Mouse (Mus musculus) liver, embryonic 15.5 days (tissue): ENCODE results near the gene Arap1. TPM values are rescaled to one million over a fixed set of nuclear protein-coding genes. Genes with fewer than 3 reads are reported as not detected.

Experiments used
- ATAC-seq: fragments of 200-750 bp; cut with Nextera tagmentation; 2 replicates; pipeline ENCODE4 v1.8.0; 2017; ENCODE audit warnings: moderate number of reproducible peaks, mild to moderate bottlenecking, moderate library complexity; ENCODE audit not compliant: insufficient read depth
- H3K27ac ChIP-seq: fragments of 300-500 bp; sonication (generic); replicated peaks from 2 replicates; pipeline ENCODE4 v1.5.1; 2015; ENCODE audit warnings: mild to moderate bottlenecking, inconsistent platforms
- H3K27me3 ChIP-seq: fragments of 300-500 bp; sonication (generic); 2 replicates; pipeline ENCODE4 v1.6.1; 2015; ENCODE audit warnings: mild to moderate bottlenecking, inconsistent platforms
- H3K36me3 ChIP-seq: fragments of 300-500 bp; sonication (generic); replicated peaks from 2 replicates; pipeline ENCODE4 v1.6.1; 2015; ENCODE audit warnings: moderate library complexity, mild to moderate bottlenecking, inconsistent platforms
- H3K4me1 ChIP-seq: fragments of 300-500 bp; sonication (generic); replicated peaks from 2 replicates; pipeline ENCODE4 v1.6.1; 2015; ENCODE audit warnings: inconsistent platforms
- H3K4me2 ChIP-seq: fragments of 300-500 bp; sonication (generic); 2 replicates; pipeline ENCODE4 v1.6.1; 2015; ENCODE audit warnings: moderate library complexity, mild to moderate bottlenecking, inconsistent platforms
- H3K4me3 ChIP-seq: fragments of 300-500 bp; sonication (generic); replicated peaks from 2 replicates; pipeline ENCODE4 v1.5.1; 2015; ENCODE audit warnings: mild to moderate bottlenecking, inconsistent platforms
- H3K9ac ChIP-seq: fragments of 300-500 bp; sonication (generic); 2 replicates; pipeline ENCODE4 v1.6.1; 2015; ENCODE audit warnings: moderate library complexity, mild to moderate bottlenecking, inconsistent platforms
- H3K9me3 ChIP-seq: fragments of 300-500 bp; sonication (generic); replicated peaks from 2 replicates; pipeline ENCODE4 v1.6.1; 2016; ENCODE audit warnings: inconsistent platforms
- WGBS: fragments of 180-500 bp; shearing (Covaris S2); methylation state at CpG from one replicate; pipeline ENCODE4 v1.1.7; 2015; ENCODE audit warnings: mixed read lengths; ENCODE audit not compliant: insufficient replicate concordance; 5-methylcytosine and 5-hydroxymethylcytosine counted together
- polyA plus RNA-seq: library from polyadenylated mRNA; unstranded; fragments of >200 nt; fragmentation: Nextera tagmentation; extraction: Ambion mirVana; gene quantifications from 2 replicates; pipeline ENCODE4 v1.2.1, GENCODE M21; 2015

Gene Arap1
- polyA plus RNA-seq, 1 experiment from 2014 or later = 14.5 TPM

DNA sequence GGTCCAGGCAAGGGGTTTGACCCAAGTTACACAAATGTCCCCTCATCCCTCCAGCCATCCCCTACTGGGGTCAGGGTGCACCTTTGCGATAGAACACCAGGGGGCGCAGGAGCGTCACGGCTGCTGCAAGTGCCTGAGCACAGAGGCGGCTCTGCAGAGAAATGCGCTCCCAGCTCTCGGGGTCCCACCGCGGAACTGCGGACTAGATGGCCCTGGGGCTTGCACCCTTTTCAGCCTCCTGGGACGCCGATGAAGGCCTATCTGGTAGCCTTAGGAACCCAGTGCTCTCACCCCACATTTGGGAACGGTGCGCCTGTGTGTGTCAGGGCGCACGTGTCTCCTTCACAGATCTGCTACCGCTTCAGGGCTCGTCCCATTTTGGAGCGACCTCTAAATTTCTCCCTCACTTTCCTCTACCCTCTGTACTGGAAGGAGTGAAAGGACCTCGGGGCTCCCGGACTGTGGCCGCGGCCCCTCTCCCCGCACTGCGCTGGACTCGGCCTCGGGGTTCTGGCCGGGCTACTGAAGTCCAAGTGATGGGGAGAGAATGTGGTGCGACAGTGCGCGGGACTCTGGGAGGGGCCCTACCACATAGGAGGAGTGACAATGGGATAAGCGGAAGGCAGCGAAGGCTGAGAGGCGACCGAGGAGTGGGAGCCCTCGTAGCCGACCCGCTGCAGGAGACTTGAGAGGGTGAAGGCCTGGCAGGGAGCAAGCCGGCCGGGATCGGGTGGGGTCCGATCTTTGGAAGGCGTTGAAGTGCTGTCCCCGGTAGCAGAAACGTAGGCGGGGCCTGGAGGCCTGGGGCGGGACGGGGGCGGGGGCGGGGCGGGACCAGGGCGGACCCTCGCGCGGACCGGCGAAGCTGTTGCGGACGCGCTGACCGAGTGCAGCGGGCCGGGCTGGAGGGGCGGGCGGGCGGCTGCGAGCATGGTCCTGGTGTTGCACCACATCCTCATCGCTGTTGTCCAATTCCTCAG, 102.8 kb downstream of the Arap1 start:
- WGBS = under 1% methylated on average over 67 of the region's 68 CpGs
- peaks cover 52% of the 10 kb centered on the region for H3K27me3 ChIP-seq

DNA sequence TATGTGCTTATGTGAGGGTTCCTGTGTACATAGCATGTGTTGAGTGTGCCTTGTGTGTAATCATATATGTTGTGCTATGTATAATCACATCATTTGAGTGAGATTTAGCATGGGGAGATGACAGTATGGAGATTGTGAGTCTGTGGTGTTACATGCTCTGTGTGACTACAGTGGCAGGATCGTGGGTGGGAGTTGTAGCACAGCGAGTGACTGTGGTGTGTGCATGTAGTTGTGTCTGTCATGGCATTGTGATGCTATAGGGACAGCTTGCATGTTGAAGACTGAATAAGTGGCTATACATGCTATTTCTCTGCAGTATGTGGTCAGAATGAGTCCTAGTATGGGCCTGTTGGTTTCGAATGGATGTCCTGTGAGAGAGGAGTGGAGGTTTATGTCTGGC, 104.8 kb downstream of the Arap1 start:
- Histone ChIP-seq H3K27ac (no peak overlapping the region), H3K27me3 (peaks cover 59% of the 10 kb centered on the region), H3K4me3 (peak overlapping the region; percentile 54), H3K36me3 (no peaks in the 10 kb centered on the region), H3K9me3 (no peaks in the 10 kb centered on the region), H3K4me1 (peaks cover 10% of the 10 kb centered on the region), H3K4me2 (peak overlapping the region; percentile 77), H3K9ac (no peak overlapping the region)
- WGBS = 64% methylated on average over 3 of the region's 3 CpGs
- ATAC-seq = no peak

More for the DNA sequence above, 102.8 kb downstream of the Arap1 start:
- peak overlapping the region; percentile 77 for H3K4me2 ChIP-seq
- H3K27ac ChIP-seq = no peak overlapping the region
- H3K4me3 ChIP-seq = peak overlapping the region; percentile 54
- H3K36me3 ChIP-seq = no peaks in the 10 kb centered on the region
- no peak overlapping the region for H3K9ac ChIP-seq
- H3K4me1 ChIP-seq = peaks cover 10% of the 10 kb centered on the region
- H3K9me3 ChIP-seq = no peaks in the 10 kb centered on the region
- peak; percentile 59 for ATAC-seq

DNA sequence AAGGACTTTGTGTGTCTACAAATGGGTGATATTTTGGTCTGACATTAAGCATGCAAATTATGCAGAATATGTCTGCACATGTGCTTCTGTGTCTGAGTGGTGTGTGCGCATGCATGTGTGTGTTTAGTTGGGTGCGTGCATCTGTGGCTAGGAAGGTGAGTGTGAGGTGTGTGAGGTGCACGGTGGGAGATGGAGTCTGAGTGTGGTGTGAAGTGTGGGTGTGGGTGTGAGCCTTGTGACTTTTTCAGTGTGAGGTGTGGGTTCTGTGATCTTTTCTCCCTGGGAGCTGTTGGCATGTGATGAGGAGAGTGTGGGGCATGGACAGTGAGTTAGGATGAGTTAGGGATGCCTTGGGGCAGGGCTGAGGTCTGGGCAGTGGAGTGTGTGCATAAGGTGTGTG, 105.4 kb downstream of the Arap1 start:
- Histone ChIP-seq H3K4me3 (peak overlapping the region; percentile 54), H3K9ac (no peak overlapping the region), H3K4me2 (peak overlapping the region; percentile 77), H3K4me1 (peaks cover 10% of the 10 kb centered on the region), H3K36me3 (no peaks in the 10 kb centered on the region), H3K27ac (no peak overlapping the region), H3K27me3 (peaks cover 59% of the 10 kb centered on the region), H3K9me3 (no peaks in the 10 kb centered on the region)
- 68% methylated on average over 3 of the region's 3 CpGs for WGBS
- no peak for ATAC-seq

DNA sequence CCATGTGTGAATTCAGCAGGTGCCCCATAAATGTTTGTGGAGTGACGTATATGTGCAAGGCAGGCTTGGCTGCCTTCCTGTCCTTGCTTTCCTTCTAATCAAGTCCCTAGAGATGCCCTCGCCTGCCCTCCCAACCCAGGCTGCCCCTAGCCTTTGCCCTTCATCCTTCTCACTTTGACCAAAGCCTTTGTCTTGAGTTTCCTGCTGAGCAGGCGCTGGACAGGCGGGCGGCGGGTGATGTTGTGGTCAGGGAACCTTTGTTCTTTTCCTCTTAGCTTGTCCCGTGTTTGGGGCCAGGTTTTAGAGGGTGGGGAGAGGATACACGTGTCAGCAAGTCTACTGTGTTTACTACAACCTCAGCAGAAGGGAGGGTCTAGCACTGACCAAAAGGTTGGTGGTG, 105.9 kb downstream of the Arap1 start:
- Histone ChIP-seq H3K36me3 (no peaks in the 10 kb centered on the region), H3K9me3 (no peaks in the 10 kb centered on the region), H3K9ac (no peak overlapping the region), H3K27me3 (peaks cover 59% of the 10 kb centered on the region), H3K4me3 (no peak overlapping the region), H3K4me2 (peak overlapping the region; percentile 16), H3K4me1 (peaks cover 10% of the 10 kb centered on the region), H3K27ac (no peak overlapping the region)
- WGBS = 37% methylated on average over 8 of the region's 8 CpGs
- ATAC-seq = no peak

DNA sequence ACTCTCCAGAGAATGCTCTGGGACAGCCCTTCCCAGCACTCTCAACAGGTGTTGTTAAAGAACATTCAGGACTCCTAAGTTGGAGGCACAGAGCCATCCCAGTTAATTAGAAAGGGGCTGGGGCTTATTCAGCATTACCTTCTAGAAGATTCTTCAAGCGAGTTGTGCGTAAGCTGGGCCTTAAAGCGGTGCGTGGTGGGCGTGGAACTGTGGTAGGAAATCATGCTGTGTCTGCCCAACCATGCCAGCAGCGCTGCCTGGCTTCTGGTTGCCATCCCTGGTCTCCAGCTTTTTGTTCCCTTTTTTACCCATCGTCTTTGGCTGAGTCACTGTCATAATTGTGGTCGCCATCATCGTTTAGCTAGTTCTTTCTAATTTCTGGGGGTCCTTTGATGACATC, 106.6 kb downstream of the Arap1 start:
- Histone ChIP-seq H3K4me3 (no peak overlapping the region), H3K9me3 (no peaks in the 10 kb centered on the region), H3K9ac (no peak overlapping the region), H3K4me1 (peaks cover 10% of the 10 kb centered on the region), H3K27ac (no peak overlapping the region), H3K36me3 (no peaks in the 10 kb centered on the region), H3K4me2 (no peak overlapping the region), H3K27me3 (peaks cover 58% of the 10 kb centered on the region)
- no peak for ATAC-seq
- WGBS = 29% methylated on average over 9 of the region's 9 CpGs

DNA sequence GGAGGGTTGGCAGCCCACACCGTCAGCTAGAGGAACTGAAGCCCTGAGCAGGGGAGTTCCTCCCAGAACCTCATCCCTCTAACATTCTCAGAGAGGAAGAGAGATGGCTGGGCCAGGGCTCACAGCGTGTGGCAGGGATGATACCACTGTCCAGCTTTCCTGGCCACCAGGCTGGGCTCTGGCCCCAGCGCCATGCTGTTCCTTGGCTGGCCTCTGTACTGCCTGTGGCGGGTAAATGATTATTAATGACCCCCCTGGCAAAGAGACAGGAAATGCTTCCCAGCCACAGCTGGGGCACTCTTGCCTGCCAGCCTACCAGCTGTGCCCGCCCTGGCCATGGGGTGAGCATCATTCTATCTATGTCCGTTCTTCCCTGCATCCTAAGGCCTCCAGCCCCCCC, 107.3 kb downstream of the Arap1 start:
- H3K4me2 ChIP-seq = no peak overlapping the region
- no peak overlapping the region for H3K9ac ChIP-seq
- H3K4me3 ChIP-seq = no peak overlapping the region
- peaks cover 51% of the 10 kb centered on the region for H3K27me3 ChIP-seq
- no peak overlapping the region for H3K27ac ChIP-seq
- ATAC-seq = no peak
- H3K4me1 ChIP-seq = peaks cover 10% of the 10 kb centered on the region
- H3K9me3 ChIP-seq = no peaks in the 10 kb centered on the region
- H3K36me3 ChIP-seq = no peaks in the 10 kb centered on the region
- 51% methylated on average over 6 of the region's 6 CpGs for whole genome bisulfite sequencing

DNA sequence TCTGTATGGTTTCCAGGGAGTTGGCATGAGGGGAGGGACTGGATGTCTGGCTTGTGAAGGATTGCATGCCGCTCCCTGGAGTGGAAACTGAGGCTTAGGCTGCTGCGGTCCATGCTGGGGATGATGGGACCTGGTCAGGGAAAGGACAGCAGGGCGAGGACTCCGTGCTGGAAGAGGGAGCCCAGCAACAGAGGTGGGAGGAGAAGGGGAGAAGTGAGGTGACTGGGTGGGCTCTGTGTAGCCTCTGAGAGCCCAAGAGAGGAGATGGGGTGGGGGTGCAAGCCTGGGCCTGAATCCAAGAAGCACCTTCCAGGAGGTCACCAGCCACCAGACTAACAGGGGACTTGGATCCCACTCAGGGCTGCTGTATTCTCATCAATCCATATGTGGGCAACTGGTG, 108.5 kb downstream of the Arap1 start:
- H3K9me3 ChIP-seq = no peaks in the 10 kb centered on the region
- no peak overlapping the region; the same call in 1 of the 2 replicates for H3K4me2 ChIP-seq
- no peak overlapping the region for H3K27ac ChIP-seq
- peaks cover 40% of the 10 kb centered on the region for H3K27me3 ChIP-seq
- 57% methylated on average over 4 of the region's 4 CpGs for WGBS
- H3K4me3 ChIP-seq = no peak overlapping the region
- no peak for ATAC-seq
- H3K36me3 ChIP-seq = no peaks in the 10 kb centered on the region
- H3K9ac ChIP-seq = no peak overlapping the region
- 0 out of 2 replicates have a peak, but pooled peaks cover 3% of the 10 kb centered on the region for H3K4me1 ChIP-seq

DNA sequence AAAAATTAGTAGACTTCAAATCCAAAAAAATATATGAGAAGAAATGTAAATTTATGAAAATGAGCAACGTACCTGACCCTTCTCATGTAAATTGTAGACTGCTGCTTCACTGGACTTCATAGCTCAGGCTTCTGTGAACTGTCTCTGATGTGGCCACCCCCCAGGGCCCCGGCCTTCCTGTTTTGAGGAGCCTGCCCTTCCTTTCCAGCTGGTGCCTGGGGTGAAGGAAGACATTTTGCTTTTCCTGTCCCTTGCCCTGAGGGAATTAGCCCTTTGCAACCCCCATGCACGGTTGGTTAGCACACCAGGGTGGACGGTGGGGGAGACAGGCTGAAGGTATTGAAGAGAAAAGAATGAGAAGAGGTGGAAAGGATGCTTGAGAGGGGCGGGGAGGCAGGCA, 108.9 kb downstream of the Arap1 start:
- peaks cover 35% of the 10 kb centered on the region for H3K27me3 ChIP-seq
- H3K4me2 ChIP-seq = no peak overlapping the region
- H3K36me3 ChIP-seq = no peaks in the 10 kb centered on the region
- 0 out of 2 replicates have a peak overlapping the region, but pooled peaks have one; percentile 1 for H3K27ac ChIP-seq
- WGBS = 22% methylated on average over 5 of the region's 5 CpGs
- no peak overlapping the region for H3K9ac ChIP-seq
- H3K4me1 ChIP-seq = 0 out of 2 replicates have a peak, but pooled peaks cover 3% of the 10 kb centered on the region
- no peak overlapping the region for H3K4me3 ChIP-seq
- ATAC-seq = no peak
- H3K9me3 ChIP-seq = no peaks in the 10 kb centered on the region

DNA sequence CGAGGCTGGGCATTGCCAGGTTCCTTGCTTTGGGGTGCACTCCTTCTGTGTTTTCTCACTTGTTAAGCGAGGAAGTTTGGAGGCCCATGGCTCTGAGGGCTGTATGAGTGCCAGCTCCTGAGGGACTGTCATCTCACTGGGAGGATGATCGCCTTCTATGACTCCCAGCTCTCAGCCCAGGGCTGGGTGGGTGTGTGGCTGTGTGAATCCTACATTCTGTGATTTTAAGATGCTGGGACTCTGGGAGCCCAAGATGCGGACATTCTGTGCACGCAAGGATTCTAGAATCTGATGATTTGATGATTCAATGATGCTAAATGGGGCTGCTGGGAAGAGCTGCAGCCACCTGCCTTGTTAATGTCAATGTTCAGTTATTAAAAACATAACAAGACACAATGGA, 109.4 kb downstream of the Arap1 start:
- WGBS = 64% methylated on average over 5 of the region's 5 CpGs
- no peak overlapping the region for H3K4me3 ChIP-seq
- H3K9ac ChIP-seq = no peak overlapping the region
- H3K36me3 ChIP-seq = no peaks in the 10 kb centered on the region
- ATAC-seq = no peak
- 0 out of 2 replicates have a peak, but pooled peaks cover 3% of the 10 kb centered on the region for H3K4me1 ChIP-seq
- H3K4me2 ChIP-seq = no peak overlapping the region
- H3K9me3 ChIP-seq = no peaks in the 10 kb centered on the region
- 0 out of 2 replicates have a peak overlapping the region, but pooled peaks have one; percentile 1 for H3K27ac ChIP-seq
- H3K27me3 ChIP-seq = peaks cover 30% of the 10 kb centered on the region

DNA sequence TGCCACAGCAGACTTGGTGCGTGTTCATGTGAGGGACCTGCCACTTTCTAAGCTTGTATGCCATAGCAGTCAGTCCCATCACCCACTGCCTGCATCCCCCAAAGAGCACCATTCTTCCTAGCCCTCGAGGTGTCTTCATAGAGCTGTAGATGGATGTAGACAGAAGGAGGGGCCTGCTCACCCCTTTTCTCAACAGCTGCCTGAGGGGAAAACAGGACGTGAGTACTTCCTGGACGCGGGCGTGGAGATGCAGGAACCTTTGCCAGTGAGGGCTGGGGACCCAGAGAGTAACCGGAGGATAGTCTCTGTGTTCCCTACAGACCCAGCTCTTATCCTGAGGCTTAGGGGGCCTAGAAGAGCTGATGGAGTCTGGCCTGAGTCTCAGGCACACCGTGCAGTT, 109.9 kb downstream of the Arap1 start:
- no peaks in the 10 kb centered on the region for H3K9me3 ChIP-seq
- H3K4me1 ChIP-seq = 0 out of 2 replicates have a peak, but pooled peaks cover 3% of the 10 kb centered on the region
- peaks cover 25% of the 10 kb centered on the region for H3K27me3 ChIP-seq
- no peaks in the 10 kb centered on the region for H3K36me3 ChIP-seq
- ATAC-seq = no peak
- H3K9ac ChIP-seq = no peak overlapping the region
- H3K4me3 ChIP-seq = no peak overlapping the region
- H3K27ac ChIP-seq = no peak overlapping the region
- 24% methylated on average over 8 of the region's 8 CpGs for WGBS
- no peak overlapping the region for H3K4me2 ChIP-seq

DNA sequence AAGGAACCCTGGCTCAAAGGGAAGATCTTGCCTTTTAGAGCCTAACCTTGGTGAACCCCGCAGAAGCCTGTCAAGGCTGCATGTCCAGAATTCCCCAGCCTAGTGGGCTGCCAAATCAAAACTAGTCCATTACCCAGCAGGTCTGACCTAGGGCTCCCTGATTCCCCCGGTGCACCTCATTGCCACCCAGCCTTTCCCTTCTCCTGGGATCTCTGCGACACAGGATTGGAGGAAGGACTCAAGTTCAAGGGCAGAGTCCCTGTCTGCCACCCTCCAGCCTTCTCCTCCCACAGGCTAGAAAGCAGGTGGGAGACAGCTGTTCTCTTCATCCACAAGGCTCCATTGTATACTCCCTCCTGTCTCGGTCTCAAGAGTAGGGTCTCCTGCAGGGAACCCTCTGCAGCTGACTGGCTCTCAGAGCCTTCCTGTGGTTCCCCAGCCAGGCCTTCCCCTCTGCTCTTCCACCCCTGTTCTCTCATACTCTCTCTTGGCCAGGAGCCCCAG, 110.5 kb downstream of the Arap1 start:
- no peak overlapping the region for H3K27ac ChIP-seq
- no peak overlapping the region for H3K9ac ChIP-seq
- H3K4me2 ChIP-seq = no peak overlapping the region
- H3K4me1 ChIP-seq = 0 out of 2 replicates have a peak, but pooled peaks cover 3% of the 10 kb centered on the region
- no peaks in the 10 kb centered on the region for H3K36me3 ChIP-seq
- WGBS = 66% methylated on average over 4 of the region's 4 CpGs
- peaks cover 19% of the 10 kb centered on the region for H3K27me3 ChIP-seq
- no peak for ATAC-seq
- no peaks in the 10 kb centered on the region for H3K9me3 ChIP-seq
- H3K4me3 ChIP-seq = no peak overlapping the region
